10 mouse cellular contexts compared by ENCODE assay signal in the genomic region with DNA sequence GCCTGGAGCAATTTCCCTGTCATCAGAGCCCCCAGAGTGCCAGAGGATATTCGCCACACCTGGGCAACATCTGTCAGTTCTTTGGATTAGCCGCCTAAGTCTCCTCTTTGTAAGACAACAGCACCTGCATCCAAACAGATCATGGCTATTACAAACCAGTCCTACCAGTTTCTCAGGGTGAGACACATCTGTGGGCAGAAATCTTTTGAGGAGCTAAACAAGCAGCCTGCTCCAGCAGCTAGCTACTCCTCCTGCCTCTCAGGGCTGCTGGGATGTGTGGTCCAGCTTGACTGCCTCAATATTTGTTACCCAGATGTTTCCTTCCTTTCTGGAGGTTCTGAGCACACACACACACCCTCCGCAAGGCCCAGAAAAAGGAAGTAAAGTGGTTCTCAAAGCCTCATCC.
DNase-seq lines count a peak whose midpoint lies in the region; ATAC-seq and TF ChIP-seq lines count a peak whose summit lies in the region.
"Had no signal": no experiment of that assay in that cellular context is flagged by ENCODE, and none has a peak within 500 bp of the region (broad histone marks: within the 10 kb centered on the region; RNA-seq: fewer than 3 reads in every experiment).

No protein-coding gene starts in this region.

- TF ChIP-seq CTCF in CH12.LX (conservative IDR thresholded peaks at IDR 0.05 in 1 of 2, IDR thresholded peaks at IDR 0.05 in 1 of 2; ENCODE audit: low read depth in 2 of 2, low read length in 2 of 2): no peak

- H3K27ac ChIP-seq in kidney, embryonic 15.5 days: peak overlapping the region; percentile 42
- H3K27ac ChIP-seq in CH12.LX (ENCODE audit: insufficient read depth, low read depth): no peak overlapping the region
- no peak overlapping the region for H3K27ac ChIP-seq in embryonic facial prominence, embryonic 11.5 days (replicated peaks; ENCODE audit: low read depth, low read length)
- H3K27ac ChIP-seq in forebrain, embryonic 11.5 days (ENCODE audit: low read depth, low read length): no peak overlapping the region
- H3K27ac ChIP-seq in forebrain, embryonic 10.5 days: no peak overlapping the region

- ATAC-seq in kidney, embryonic 15.5 days (replicated peaks; ENCODE audit: low FRiP score): no peak
- peak; percentile 52; the same call in 1 of the 2 replicates for ATAC-seq in embryonic facial prominence, embryonic 11.5 days (replicated peaks; ENCODE audit: insufficient number of reproducible peaks, low FRiP score, low TSS enrichment, low read depth)
- ATAC-seq in megakaryocyte progenitor cell, adult 5-6 weeks (replicated peaks; ENCODE audit: poor library complexity): peak; percentile 83
- ATAC-seq in forebrain, embryonic 11.5 days (replicated peaks; ENCODE audit: low FRiP score): no peak

- in situ Hi-C loops in CH12.LX (cut with MboI; ENCODE audit: low pct_ligation_motif_present, low pct_unique_long_range_greater_than_20kb, low sequenced_read_pairs): no loop called here

- H3K36me3 ChIP-seq in kidney, embryonic 15.5 days: no peaks in the 10 kb centered on the region
- no peaks in the 10 kb centered on the region for H3K36me3 ChIP-seq in CH12.LX (replicated peaks in 1 of 2; ENCODE audit: control insufficient read depth in 1 of 2, insufficient read depth in 1 of 2, low read length in 1 of 2)
- no peaks in the 10 kb centered on the region for H3K36me3 ChIP-seq in embryonic facial prominence, embryonic 11.5 days (replicated peaks; ENCODE audit: control insufficient read depth, insufficient read depth, low read depth, low read length)
- H3K36me3 ChIP-seq in forebrain, embryonic 11.5 days (ENCODE audit: control insufficient read depth, insufficient read depth, low read length): no peaks in the 10 kb centered on the region
- H3K36me3 ChIP-seq in forebrain, embryonic 10.5 days (replicated peaks): no peaks in the 10 kb centered on the region

- dilution Hi-C loops in CH12.LX (cut with MboI; ENCODE audit: extremely low pct_ligation_motif_present, extremely low pct_unique_long_range_greater_than_20kb, low sequenced_read_pairs): no loop called here

- no peak overlapping the region for H3K4me2 ChIP-seq in kidney, embryonic 15.5 days
- H3K4me2 ChIP-seq in CH12.LX (ENCODE audit: insufficient read depth, low read depth, poor library complexity, severe bottlenecking): no peak overlapping the region
- no peak overlapping the region for H3K4me2 ChIP-seq in embryonic facial prominence, embryonic 11.5 days (ENCODE audit: low read depth, low read length)
- H3K4me2 ChIP-seq in forebrain, embryonic 11.5 days (ENCODE audit: low read depth, low read length, severe bottlenecking): no peak overlapping the region

- no peak overlapping the region for H3K9ac ChIP-seq in kidney, embryonic 15.5 days
- no peak overlapping the region for H3K9ac ChIP-seq in CH12.LX (ENCODE audit: insufficient read depth, low read depth)
- H3K9ac ChIP-seq in embryonic facial prominence, embryonic 11.5 days (replicated peaks; ENCODE audit: low read length): no peak overlapping the region
- no peak overlapping the region for H3K9ac ChIP-seq in forebrain, embryonic 11.5 days (ENCODE audit: low read length)

- no peaks in the 10 kb centered on the region for H3K9me3 ChIP-seq in kidney, embryonic 15.5 days (replicated peaks)
- H3K9me3 ChIP-seq in CH12.LX (replicated peaks; ENCODE audit: low read length): no peaks in the 10 kb centered on the region
- no peaks in the 10 kb centered on the region for H3K9me3 ChIP-seq in embryonic facial prominence, embryonic 11.5 days (replicated peaks; ENCODE audit: control insufficient read depth, low read length)
- H3K9me3 ChIP-seq in forebrain, embryonic 11.5 days (ENCODE audit: control insufficient read depth, low read length): no peaks in the 10 kb centered on the region
- no peaks in the 10 kb centered on the region for H3K9me3 ChIP-seq in forebrain, embryonic 10.5 days

- WGBS in kidney, embryonic 15.5 days: 87% methylated on average over 3 of the region's 3 CpGs
- 59% methylated on average over 3 of the region's 3 CpGs for WGBS in embryonic facial prominence, embryonic 11.5 days
- WGBS in forebrain, embryonic 11.5 days: 74% methylated on average over 3 of the region's 3 CpGs
- WGBS in forebrain, embryonic 10.5 days: 62% methylated on average over 3 of the region's 3 CpGs

- no peaks in the 10 kb centered on the region for H3K27me3 ChIP-seq in kidney, embryonic 15.5 days
- H3K27me3 ChIP-seq in CH12.LX (replicated peaks): no peaks in the 10 kb centered on the region
- no peaks in the 10 kb centered on the region for H3K27me3 ChIP-seq in embryonic facial prominence, embryonic 11.5 days (ENCODE audit: control insufficient read depth, insufficient read depth, low read length)
- no peaks in the 10 kb centered on the region for H3K27me3 ChIP-seq in forebrain, embryonic 11.5 days (ENCODE audit: control insufficient read depth, insufficient read depth, low read length)
- H3K27me3 ChIP-seq in forebrain, embryonic 10.5 days (ENCODE audit: poor library complexity, severe bottlenecking): no peaks in the 10 kb centered on the region

- DNase-seq in kidney, adult 9 months: no peak
- DNase-seq in CH12.LX (ENCODE audit: extremely low read depth): peak; percentile 64
- DNase-seq in embryonic facial prominence, embryonic 11.5 days (ENCODE audit: low spot score): peak; percentile 49
- no peak for DNase-seq in forebrain, embryonic 11.5 days (ENCODE audit: low spot score)
- DNase-seq in layer of hippocampus, adult 9-10 months (ENCODE audit: low spot score): no peak
- DNase-seq in forebrain, embryonic 10.5 days (ENCODE audit: extremely low spot score, low spot score): no peak
- DNase-seq: gastrocnemius, postnatal 10 days; lung, postnatal 14 days had no signal

- H3K4me1 ChIP-seq in kidney, embryonic 15.5 days: peaks cover 23% of the 10 kb centered on the region
- H3K4me1 ChIP-seq in CH12.LX (ENCODE audit: control insufficient read depth in 1 of 2, insufficient read depth in 2 of 2): peaks cover 2 to 32% of the 10 kb centered on the region in 2 experiments; a peak in 3 of 4 replicates
- no peaks in the 10 kb centered on the region for H3K4me1 ChIP-seq in embryonic facial prominence, embryonic 11.5 days (ENCODE audit: control insufficient read depth, insufficient read depth, low read length)
- H3K4me1 ChIP-seq in forebrain, embryonic 11.5 days (replicated peaks; ENCODE audit: control insufficient read depth, insufficient read depth, low read length): no peaks in the 10 kb centered on the region
- peaks cover 14% of the 10 kb centered on the region for H3K4me1 ChIP-seq in forebrain, embryonic 10.5 days

- TF ChIP-seq EP300 in CH12.LX (IDR thresholded peaks at IDR 0.05; ENCODE audit: low read length): no peak; the same call in 1 of the 2 replicates

- TF ChIP-seq POLR2A in CH12.LX (IDR thresholded peaks at IDR 0.05; ENCODE audit: low read depth, low read length): no peak

- no peaks in the 10 kb centered on the region for H3K79me2 ChIP-seq in CH12.LX (replicated peaks; ENCODE audit: control insufficient read depth, extremely low read depth, insufficient read depth, poor library complexity, severe bottlenecking)

- no peak for TF ChIP-seq RAD21 in CH12.LX (IDR thresholded peaks at IDR 0.05; ENCODE audit: low read depth, low read length)

- no peak overlapping the region for H3K4me3 ChIP-seq in kidney, embryonic 15.5 days (replicated peaks)
- no peak overlapping the region for H3K4me3 ChIP-seq in CH12.LX (replicated peaks in 1 of 3; ENCODE audit: low read depth in 2 of 3, low read length in 2 of 3, poor library complexity in 1 of 3)
- no peak overlapping the region for H3K4me3 ChIP-seq in embryonic facial prominence, embryonic 11.5 days (ENCODE audit: low read depth, low read length)
- no peak overlapping the region for H3K4me3 ChIP-seq in forebrain, embryonic 11.5 days (ENCODE audit: low read depth, low read length)
- no peak overlapping the region for H3K4me3 ChIP-seq in forebrain, embryonic 10.5 days

TF ChIP-seq in CH12.LX, 34 proteins besides CTCF, POLR2A, EP300 and RAD21:
- TF ChIP-seq IRF4 (IDR thresholded peaks at IDR 0.05; ENCODE audit: low read depth, low read length): no peak
- no peak for TF ChIP-seq JUND (conservative IDR thresholded peaks at IDR 0.05; ENCODE audit: low read depth, low read length)
TF ChIP-seq in CH12.LX: peak in this region for 0.

Comparison
In these comparisons a context has a peak if more than half of its experiments do, and no peak if none do; other contexts are left out.
1. ATAC-seq: peak in embryonic facial prominence, embryonic 11.5 days (single experiment) and megakaryocyte progenitor cell, adult 5-6 weeks (single experiment); none in kidney, embryonic 15.5 days (single experiment) and forebrain, embryonic 11.5 days (single experiment).
2. DNase-seq: peak in CH12.LX (single experiment) and embryonic facial prominence, embryonic 11.5 days (single experiment); none in kidney, adult 9 months (single experiment), forebrain, embryonic 11.5 days (single experiment), layer of hippocampus, adult 9-10 months (single experiment) and forebrain, embryonic 10.5 days (single experiment).